Mouse (Mus musculus): ENCODE measurements around the gene Hmgb1. TPM values are rescaled to one million over a fixed set of nuclear protein-coding genes. Genes with fewer than 3 reads are reported as not detected.
A peak's percentile ranks its signal among the peaks of the same experiment; 100 is the strongest.

The Hmgb1 gene
- polyA plus RNA-seq, 1 experiment from 2014 or later, result 1,291 TPM

DNA sequence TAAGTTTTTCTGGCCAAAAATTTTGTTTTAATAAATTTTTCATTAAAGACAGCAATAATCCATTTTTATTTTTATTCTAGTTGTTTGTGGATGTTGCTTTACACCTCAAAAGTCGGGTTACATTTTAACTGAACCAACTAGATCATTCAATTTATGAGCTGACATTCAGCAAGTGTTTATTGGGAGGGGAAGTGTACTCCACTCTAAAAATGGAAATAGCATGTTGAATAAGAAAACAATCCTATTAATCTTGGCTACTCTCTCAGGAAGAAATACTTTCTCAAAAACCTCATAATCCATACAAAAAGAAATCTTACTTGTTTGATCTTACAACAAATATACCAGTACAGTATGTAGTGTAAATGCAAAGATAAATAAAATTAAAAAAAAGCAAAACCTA lies 1.2 kb downstream of the Hmgb1 start:
- ATAC-seq (ENCODE audit: low FRiP score), result no peak
- 52% methylated on average over 1 of the region's 1 CpGs for WGBS

DNA sequence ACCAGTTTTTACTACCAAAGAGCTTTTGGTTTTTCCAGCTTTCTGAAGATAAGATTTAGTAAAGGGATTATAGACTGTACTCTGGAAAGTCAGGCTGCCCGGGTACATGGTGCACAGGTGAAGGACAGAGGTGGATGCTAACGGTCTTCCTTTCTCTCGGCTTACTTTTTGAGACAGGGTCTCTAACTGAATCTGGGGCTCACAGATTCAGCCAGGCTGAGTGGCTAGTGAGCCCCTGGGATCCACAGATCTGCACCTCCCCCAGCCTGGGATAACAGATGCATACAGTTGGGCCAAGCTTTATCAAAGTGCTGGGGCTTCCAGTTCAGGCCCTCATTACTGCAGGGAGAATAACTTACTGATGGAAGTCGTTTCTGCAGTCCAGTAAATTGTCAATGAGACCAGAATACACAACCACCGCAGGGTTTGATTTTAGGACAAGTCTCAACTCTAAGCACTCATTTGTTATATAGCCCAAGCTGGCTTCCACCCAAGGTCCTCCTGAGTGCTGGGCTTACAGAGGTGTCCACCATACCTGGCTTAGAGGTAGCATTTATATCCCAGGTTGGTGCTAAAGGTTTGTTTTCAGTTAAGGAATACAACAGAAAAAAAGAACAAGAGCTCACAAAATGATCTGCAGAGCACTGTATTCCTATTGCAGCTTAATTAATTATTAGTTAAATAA lies 2.0 kb downstream of the Hmgb1 start:
- Histone ChIP-seq H3K27ac (no peak overlapping the region), H3K4me3 (no peak overlapping the region), H3K27me3 (no peaks in the 10 kb centered on the region), H3K4me2 (replicated peaks) (no peak overlapping the region), H3K36me3 (no peaks in the 10 kb centered on the region), H3K9me3 (replicated peaks) (no peaks in the 10 kb centered on the region), H3K9ac (no peak overlapping the region), H3K4me1 (peaks cover 21% of the 10 kb centered on the region)
- WGBS, result 87% methylated on average over 5 of the region's 5 CpGs
- ATAC-seq (ENCODE audit: low FRiP score), result no peak

More for the DNA sequence above, 1.2 kb downstream of the Hmgb1 start:
- H3K27ac ChIP-seq, result no peak overlapping the region
- no peaks in the 10 kb centered on the region for H3K9me3 ChIP-seq (replicated peaks)
- H3K36me3 ChIP-seq, result no peaks in the 10 kb centered on the region
- H3K27me3 ChIP-seq, result no peaks in the 10 kb centered on the region
- H3K4me2 ChIP-seq (replicated peaks), result peak overlapping the region; percentile 58
- H3K4me1 ChIP-seq, result peaks cover 21% of the 10 kb centered on the region
- peak overlapping the region; percentile 66 for H3K4me3 ChIP-seq
- peak overlapping the region; percentile 68; the same call in 1 of the 2 replicates for H3K9ac ChIP-seq

DNA sequence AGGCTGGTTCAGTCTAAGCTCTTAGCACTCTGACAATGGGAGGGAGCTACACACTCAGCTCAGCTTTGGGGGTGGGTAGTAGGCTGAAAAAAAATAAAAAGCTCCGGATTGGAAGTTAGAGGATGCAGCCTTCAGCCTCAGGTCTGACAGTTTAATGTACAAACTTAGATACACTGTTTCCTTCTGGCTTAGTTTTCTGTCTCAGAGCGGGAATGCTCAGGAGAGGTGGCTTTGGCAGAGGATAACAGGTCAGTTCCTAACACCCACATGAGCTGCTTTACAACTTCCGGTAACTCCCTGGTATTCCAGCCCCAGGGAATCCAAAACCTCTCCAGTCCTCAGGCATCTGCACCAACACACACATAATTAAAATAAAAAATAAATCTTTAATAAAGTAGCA lies 4.5 kb downstream of the Hmgb1 start:
- Histone ChIP-seq H3K27me3 (no peaks in the 10 kb centered on the region), H3K9me3 (replicated peaks) (no peaks in the 10 kb centered on the region), H3K36me3 (no peaks in the 10 kb centered on the region), H3K4me3 (no peak overlapping the region), H3K27ac (no peak overlapping the region), H3K4me2 (replicated peaks) (no peak overlapping the region), H3K4me1 (peaks cover 5% of the 10 kb centered on the region), H3K9ac (no peak overlapping the region)
- 94% methylated on average over 3 of the region's 3 CpGs for WGBS
- no peak for ATAC-seq (ENCODE audit: low FRiP score)

DNA sequence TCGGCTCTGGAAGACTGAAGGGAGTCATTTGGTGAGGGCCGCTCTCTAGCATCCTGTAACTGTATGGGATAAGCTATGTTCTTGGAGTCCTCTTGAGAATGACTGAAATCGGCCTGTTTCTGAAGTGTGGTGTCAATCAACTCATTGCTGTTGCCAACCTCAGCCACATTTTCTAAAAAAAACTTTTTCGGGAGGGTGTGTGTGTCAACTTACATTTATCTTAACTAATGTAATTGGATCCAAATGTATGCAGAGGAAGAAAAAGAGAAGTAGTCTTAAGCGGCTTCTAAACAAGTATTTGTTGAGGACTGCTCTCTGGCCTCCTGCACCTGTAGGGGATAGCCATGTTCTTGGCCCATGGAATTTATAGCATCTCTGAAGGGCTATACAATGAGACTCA lies 6.2 kb downstream of the Hmgb1 start:
- Histone ChIP-seq H3K4me3 (no peak overlapping the region), H3K27me3 (no peaks in the 10 kb centered on the region), H3K9me3 (replicated peaks) (no peaks in the 10 kb centered on the region), H3K9ac (no peak overlapping the region), H3K27ac (no peak overlapping the region), H3K4me2 (replicated peaks) (no peak overlapping the region), H3K4me1 (peaks cover 5% of the 10 kb centered on the region), H3K36me3 (no peaks in the 10 kb centered on the region)
- no peak for ATAC-seq (ENCODE audit: low FRiP score)
- 83% methylated on average over 5 of the region's 5 CpGs for WGBS

DNA sequence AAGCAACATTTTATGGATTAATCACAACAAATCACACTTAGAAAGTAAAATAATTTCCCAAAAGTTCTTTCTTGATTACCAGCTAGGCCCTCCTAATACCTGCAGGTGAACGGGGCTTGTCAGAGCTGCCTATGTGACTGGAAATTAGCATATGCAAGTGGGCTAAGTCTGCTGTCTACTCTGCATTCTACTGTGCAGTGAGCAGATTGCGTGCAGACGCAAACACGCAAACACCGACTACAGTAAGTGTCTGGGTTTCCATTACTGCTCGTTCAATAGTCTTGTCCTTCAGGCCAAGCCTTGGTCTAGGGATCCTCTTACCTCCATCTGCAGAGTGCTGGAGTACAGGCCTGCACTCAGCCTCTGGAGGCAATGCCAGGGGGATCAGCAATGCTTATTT lies 8.6 kb downstream of the Hmgb1 start:
- Histone ChIP-seq H3K4me2 (replicated peaks) (no peak overlapping the region), H3K4me1 (peaks cover 3% of the 10 kb centered on the region; the same call in 1 of the 2 replicates), H3K9me3 (replicated peaks) (no peaks in the 10 kb centered on the region), H3K27ac (no peak overlapping the region), H3K36me3 (no peaks in the 10 kb centered on the region), H3K9ac (no peak overlapping the region), H3K27me3 (no peaks in the 10 kb centered on the region), H3K4me3 (no peak overlapping the region)
- no peak for ATAC-seq (ENCODE audit: low FRiP score)
- 86% methylated on average over 6 of the region's 6 CpGs for WGBS

DNA sequence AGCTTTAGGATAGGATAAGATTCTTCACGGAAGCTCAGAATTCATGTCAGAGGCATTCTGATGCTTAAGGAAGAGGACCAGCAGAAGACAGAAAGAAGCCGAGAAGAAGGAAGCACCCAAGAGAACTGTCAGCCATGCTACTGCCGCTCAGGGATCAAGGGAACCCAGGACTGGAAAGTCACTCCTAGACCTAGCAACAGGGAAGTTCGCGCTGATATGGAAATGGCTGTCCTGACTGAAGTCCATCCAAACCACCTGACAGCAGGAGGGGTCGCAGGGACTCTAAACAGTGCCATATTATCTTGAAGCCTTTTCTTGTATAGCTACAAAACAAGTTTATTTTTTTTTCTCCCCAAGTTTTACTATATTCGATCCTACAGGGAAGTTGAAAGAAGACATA lies 9.8 kb downstream of the Hmgb1 start:
- no peak overlapping the region for H3K9ac ChIP-seq
- no peaks in the 10 kb centered on the region for H3K9me3 ChIP-seq (replicated peaks)
- H3K36me3 ChIP-seq, result no peaks in the 10 kb centered on the region
- no peak overlapping the region for H3K4me2 ChIP-seq (replicated peaks)
- no peak overlapping the region for H3K4me3 ChIP-seq
- peaks cover 3% of the 10 kb centered on the region; the same call in 1 of the 2 replicates for H3K4me1 ChIP-seq
- ATAC-seq (ENCODE audit: low FRiP score), result no peak
- H3K27me3 ChIP-seq, result no peaks in the 10 kb centered on the region
- WGBS, result 87% methylated on average over 7 of the region's 7 CpGs
- H3K27ac ChIP-seq, result no peak overlapping the region

DNA sequence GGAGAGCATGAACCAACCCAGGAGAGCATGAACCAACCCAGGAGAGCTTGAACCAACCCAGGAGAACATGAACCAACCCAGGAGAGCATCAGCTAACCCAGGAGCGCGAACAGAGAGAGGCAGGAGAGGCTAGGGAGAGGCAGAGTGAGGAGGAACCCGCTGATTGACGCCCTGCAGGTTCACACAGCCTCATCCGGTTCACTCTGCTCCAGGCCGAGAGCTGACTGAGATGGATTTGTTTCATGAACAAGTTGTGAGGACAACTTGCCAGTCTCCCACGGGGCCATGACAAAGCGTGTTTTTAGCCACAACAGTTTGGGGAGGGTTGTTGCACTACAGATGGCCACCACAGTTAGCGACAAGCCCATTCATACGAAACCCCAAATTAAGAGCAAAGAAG lies 12.0 kb downstream of the Hmgb1 start:
- H3K4me3 ChIP-seq, result no peak overlapping the region
- ATAC-seq (ENCODE audit: low FRiP score), result no peak
- H3K9ac ChIP-seq, result no peak overlapping the region
- no peak overlapping the region for H3K4me2 ChIP-seq (replicated peaks)
- peaks cover 3% of the 10 kb centered on the region; the same call in 1 of the 2 replicates for H3K4me1 ChIP-seq
- H3K27ac ChIP-seq, result no peak overlapping the region
- no peaks in the 10 kb centered on the region for H3K9me3 ChIP-seq (replicated peaks)
- no peaks in the 10 kb centered on the region for H3K27me3 ChIP-seq
- H3K36me3 ChIP-seq, result no peaks in the 10 kb centered on the region
- 63% methylated on average over 10 of the region's 10 CpGs for WGBS

DNA sequence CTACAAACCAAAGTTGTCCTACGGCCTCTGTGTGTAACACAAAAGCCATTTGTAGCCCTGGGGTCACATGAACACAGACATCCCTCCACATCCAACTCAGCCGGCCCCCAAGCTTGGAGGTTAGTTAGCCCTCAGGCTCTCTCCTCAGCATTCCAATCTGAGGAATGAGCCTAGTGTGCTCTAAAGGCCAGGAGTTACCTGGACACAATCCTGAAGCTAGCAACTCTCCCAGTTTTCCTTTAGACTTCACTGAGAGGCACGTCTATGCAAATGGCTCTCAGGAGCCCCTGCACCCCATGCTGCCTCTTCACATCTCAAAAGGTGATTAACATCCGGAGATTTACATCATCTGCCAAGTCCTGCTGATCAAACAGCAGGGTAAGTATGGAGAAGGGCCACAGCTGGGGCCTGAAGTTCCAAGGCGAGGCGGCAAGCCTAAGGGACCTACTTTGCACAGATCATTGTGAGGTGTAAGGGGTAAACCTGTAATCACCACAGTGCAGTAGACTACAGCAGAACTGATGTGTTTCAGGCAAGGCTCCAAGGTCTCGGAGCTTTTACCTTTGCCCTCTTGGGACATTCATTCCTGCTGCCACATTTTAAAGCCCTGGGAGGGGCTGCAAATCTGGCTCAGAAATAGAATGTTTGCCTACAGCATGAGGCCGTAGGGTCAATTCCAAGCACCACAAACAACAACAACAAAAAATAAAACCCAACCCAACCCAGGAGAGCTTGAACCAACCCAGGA lies 13.3 kb downstream of the Hmgb1 start:
- H3K4me2 ChIP-seq (replicated peaks), result no peak overlapping the region
- no peaks in the 10 kb centered on the region for H3K27me3 ChIP-seq
- no peak for ATAC-seq (ENCODE audit: low FRiP score)
- H3K36me3 ChIP-seq, result no peaks in the 10 kb centered on the region
- H3K4me1 ChIP-seq, result peaks cover 3% of the 10 kb centered on the region; the same call in 1 of the 2 replicates
- no peak overlapping the region for H3K9ac ChIP-seq
- WGBS, result 53% methylated on average over 8 of the region's 8 CpGs
- H3K4me3 ChIP-seq, result no peak overlapping the region
- no peaks in the 10 kb centered on the region for H3K9me3 ChIP-seq (replicated peaks)
- no peak overlapping the region for H3K27ac ChIP-seq

DNA sequence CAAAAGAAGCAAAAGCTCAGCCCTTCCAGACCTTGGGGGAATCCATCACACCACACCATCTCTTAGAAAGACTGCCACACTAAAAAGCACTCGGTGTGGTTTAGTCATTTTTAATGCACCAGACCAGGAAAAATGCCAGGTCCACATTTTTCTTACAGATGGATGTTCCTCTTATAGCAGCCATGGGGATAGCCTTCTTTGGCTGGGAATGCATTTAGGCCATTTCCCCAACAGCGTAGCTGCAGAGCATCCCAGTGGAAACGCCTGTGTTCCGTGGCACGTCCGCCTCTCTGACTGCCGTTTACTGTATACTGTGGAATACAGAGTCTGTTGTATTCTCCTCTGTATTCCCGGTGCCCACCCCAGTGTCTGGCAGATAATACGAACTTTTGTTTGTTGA lies 15.5 kb downstream of the Hmgb1 start:
- Histone ChIP-seq H3K4me1 (peaks cover 3% of the 10 kb centered on the region; the same call in 1 of the 2 replicates), H3K27me3 (no peaks in the 10 kb centered on the region), H3K4me2 (replicated peaks) (no peak overlapping the region), H3K4me3 (no peak overlapping the region), H3K9me3 (replicated peaks) (no peaks in the 10 kb centered on the region), H3K9ac (no peak overlapping the region), H3K27ac (no peak overlapping the region), H3K36me3 (no peaks in the 10 kb centered on the region)
- 84% methylated on average over 9 of the region's 9 CpGs for WGBS
- no peak for ATAC-seq (ENCODE audit: low FRiP score)

DNA sequence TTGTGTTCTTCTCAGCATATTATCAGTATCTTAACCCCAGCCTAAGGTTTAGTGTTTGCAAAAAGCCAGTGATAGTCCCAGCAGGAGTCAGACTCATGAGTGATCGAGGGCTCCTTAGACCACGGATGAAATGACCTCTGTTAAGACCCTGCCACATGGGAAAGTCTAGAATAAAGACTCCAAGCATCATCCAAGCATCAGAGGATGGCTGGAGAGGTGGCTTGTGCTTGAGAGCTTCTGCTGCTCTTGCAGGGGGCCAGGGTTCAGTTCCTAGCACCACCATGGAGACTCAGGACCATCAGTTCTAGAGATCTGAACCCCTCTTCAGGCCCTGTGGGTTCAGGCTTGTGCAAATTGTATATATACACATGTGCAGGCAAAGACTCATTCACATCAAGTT lies 16.2 kb downstream of the Hmgb1 start:
- no peak for ATAC-seq (ENCODE audit: low FRiP score)
- Histone ChIP-seq H3K9me3 (replicated peaks) (no peaks in the 10 kb centered on the region), H3K9ac (no peak overlapping the region), H3K36me3 (no peaks in the 10 kb centered on the region), H3K4me1 (peaks cover 3% of the 10 kb centered on the region; the same call in 1 of the 2 replicates), H3K27ac (no peak overlapping the region), H3K4me2 (replicated peaks) (no peak overlapping the region), H3K27me3 (no peaks in the 10 kb centered on the region), H3K4me3 (no peak overlapping the region)
- WGBS, result 79% methylated on average over 2 of the region's 2 CpGs

DNA sequence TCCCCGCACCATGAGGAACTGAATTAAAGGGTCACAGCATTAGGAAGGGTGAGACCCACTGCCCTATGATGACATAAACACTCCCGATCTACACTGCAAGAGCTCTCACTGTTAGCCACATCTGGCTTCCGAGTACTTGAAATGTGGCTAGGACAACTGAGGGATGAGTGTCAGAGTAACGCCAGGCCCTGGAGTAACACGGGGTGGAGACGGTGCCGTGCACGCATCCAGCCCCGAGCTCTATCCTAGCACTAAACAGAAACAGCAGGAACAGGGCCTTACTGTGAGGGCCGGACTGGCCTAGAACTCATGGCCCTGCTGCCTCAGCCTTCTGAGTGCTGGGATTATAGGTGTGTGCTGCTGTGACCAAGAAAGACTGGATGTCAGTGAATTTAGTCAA lies 18.3 kb downstream of the Hmgb1 start:
- no peak overlapping the region for H3K4me3 ChIP-seq
- ATAC-seq (ENCODE audit: low FRiP score), result no peak
- no peak overlapping the region for H3K27ac ChIP-seq
- no peaks in the 10 kb centered on the region for H3K9me3 ChIP-seq (replicated peaks)
- H3K4me2 ChIP-seq (replicated peaks), result no peak overlapping the region
- no peaks in the 10 kb centered on the region for H3K36me3 ChIP-seq
- no peaks in the 10 kb centered on the region for H3K27me3 ChIP-seq
- no peak overlapping the region for H3K9ac ChIP-seq
- WGBS, result 92% methylated on average over 10 of the region's 10 CpGs
- H3K4me1 ChIP-seq, result peaks cover 1% of the 10 kb centered on the region; the same call in 1 of the 2 replicates

DNA sequence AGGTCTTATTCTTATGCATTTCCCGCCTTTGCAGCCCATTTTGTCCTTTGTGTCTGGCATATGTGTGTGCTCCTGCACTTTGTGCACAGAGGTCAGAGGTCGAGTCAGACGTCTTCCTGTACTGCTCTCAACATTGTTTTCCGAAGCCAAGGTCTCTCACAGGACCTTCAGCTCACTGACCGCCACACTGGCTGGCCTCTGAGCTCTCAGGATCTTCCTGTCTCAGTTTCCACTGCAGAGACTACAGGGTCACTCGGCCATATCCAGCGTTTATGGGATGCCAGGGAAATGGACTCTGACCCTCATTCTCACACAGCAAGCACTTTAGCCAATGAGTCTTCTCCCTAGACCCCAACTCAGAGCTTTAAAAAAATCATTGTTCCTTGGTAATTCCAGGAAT lies 19.4 kb downstream of the Hmgb1 start:
- no peaks in the 10 kb centered on the region for H3K27me3 ChIP-seq
- ATAC-seq (ENCODE audit: low FRiP score), result no peak
- H3K4me2 ChIP-seq (replicated peaks), result no peak overlapping the region
- H3K4me1 ChIP-seq, result no peaks in the 10 kb centered on the region
- H3K27ac ChIP-seq, result no peak overlapping the region
- no peaks in the 10 kb centered on the region for H3K9me3 ChIP-seq (replicated peaks)
- no peak overlapping the region for H3K9ac ChIP-seq
- H3K4me3 ChIP-seq, result no peak overlapping the region
- WGBS, result 35% methylated on average over 7 of the region's 7 CpGs
- H3K36me3 ChIP-seq, result no peaks in the 10 kb centered on the region

DNA sequence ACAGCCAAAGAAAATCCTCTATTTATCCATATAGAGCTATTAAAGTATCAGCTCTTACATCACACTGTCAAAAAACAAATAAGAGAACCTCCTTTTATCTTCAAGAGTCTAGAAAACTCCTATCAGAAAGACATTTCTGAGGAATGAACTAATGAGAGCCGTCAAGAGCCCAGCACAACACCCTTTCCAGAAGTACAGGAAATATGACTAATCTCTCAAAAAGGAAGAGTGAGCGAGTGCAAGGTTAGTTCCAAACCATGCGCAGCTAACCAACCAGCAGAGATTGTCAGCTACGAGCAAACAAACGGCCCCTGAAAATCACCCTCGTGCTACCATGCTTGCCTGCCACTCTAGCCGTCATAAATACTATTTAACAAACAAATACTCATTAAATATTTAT lies 21.4 kb downstream of the Hmgb1 start:
- Histone ChIP-seq H3K27ac (no peak overlapping the region), H3K36me3 (no peaks in the 10 kb centered on the region), H3K27me3 (no peaks in the 10 kb centered on the region), H3K4me1 (no peaks in the 10 kb centered on the region), H3K4me2 (replicated peaks) (no peak overlapping the region), H3K9me3 (replicated peaks) (no peaks in the 10 kb centered on the region), H3K9ac (no peak overlapping the region), H3K4me3 (no peak overlapping the region)
- 88% methylated on average over 7 of the region's 7 CpGs for WGBS
- no peak for ATAC-seq (ENCODE audit: low FRiP score)

All from hindbrain, embryonic 12.5 days (tissue).